Mouse (Mus musculus) olfactory bulb, adult 2 months (tissue): Measurements from ENCODE around the gene Gm2431.

Experiments used
- CTCF ChIP-seq: fragments of 200-500 bp; IDR thresholded peaks from 2 replicates; pipeline ENCODE4 v1.5.1; 2012; ENCODE audit warnings: low read depth, mild to moderate bottlenecking, low read length, moderate library complexity; ENCODE audit not compliant: insufficient read depth
- POLR2A ChIP-seq: fragments of 200-500 bp; IDR thresholded peaks from 2 replicates; pipeline ENCODE4 v1.6.1; 2012; ENCODE audit warnings: mild to moderate bottlenecking, low read depth, low read length, moderate library complexity; ENCODE audit not compliant: insufficient read depth

DNA sequence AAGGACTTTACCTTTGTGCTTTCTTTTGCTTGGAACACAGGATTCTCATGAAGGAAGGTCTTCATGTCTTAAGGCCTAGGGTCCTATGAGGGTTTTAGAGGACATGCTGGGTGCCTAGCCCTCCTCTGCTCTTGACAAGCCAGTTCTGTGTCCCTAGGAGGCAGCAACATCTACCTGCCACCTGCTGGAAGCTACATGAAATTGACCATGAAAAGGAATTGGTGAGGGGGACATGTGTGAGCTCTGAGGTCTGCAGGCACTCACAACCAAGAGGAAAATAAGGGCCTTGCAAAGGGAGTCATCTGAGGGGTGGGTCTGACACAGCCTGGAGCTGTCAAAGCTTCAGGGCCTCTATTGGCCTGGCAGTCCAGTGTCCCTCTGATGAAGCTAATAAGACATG, 37.3 kb upstream of the Gm2431 start:
- no peak for TF ChIP-seq CTCF
- TF ChIP-seq POLR2A, result no peak
